Mouse (Mus musculus) activated CD4-positive, CD25-positive, alpha-beta regulatory T cell, adult 9 weeks (primary cell): Measurements from ENCODE around the gene Klrc3. TPM values are rescaled to one million over a fixed set of nuclear protein-coding genes. Genes with fewer than 3 reads are reported as not detected.

ENCODE experiments used
- polyA plus RNA-seq: library from polyadenylated mRNA; unstranded; fragments of 100-300 nt; shearing (Covaris generic); gene quantifications from one replicate; pipeline ENCODE4 v1.2.1, GENCODE M21; 2017

The Klrc3 gene
- not detected for polyA plus RNA-seq

GRCm38 (mm10) chr6:129643237-129643636 is at the start of gene Klrc3:
Gene Klrc3, minus strand, starts transcription at chr6:129643337.

GRCm38 (mm10) chr6:129678873-129679272 is 35.7 kb upstream of the Klrc3 start, which contains the start of gene Klrc1:
Gene Klrc1, minus strand, starts transcription at chr6:129678973.

GRCm38 (mm10) chr6:129660589-129660988 is 17.5 kb upstream of the Klrc3 start, which contains the start of gene Klrc2:
Gene Klrc2, minus strand, starts transcription at chr6:129660689.

GRCm38 (mm10) chr6:129623735-129624134 is 19.4 kb downstream of the Klrc3 start, which contains the start of gene Klrk1:
Gene Klrk1, minus strand, starts transcription at chr6:129623864.

GRCm38 (mm10) chr6:129591508-129591907 is 51.6 kb downstream of the Klrc3 start, which contains the start of gene Klrd1:
Gene Klrd1, plus strand, starts transcription at chr6:129591782.

Other genes starting within 250 kb of the Klrc3 start
- gene Clec1b, start 246.0 kb downstream of the Klrc3 start, polyA plus RNA-seq = 0.81 TPM
- not detected for gene Clec9a, start 234.5 kb downstream of the Klrc3 start, polyA plus RNA-seq
- not detected for gene Clec1a, start 191.3 kb downstream of the Klrc3 start, polyA plus RNA-seq
- gene Olr1, start 136.2 kb downstream of the Klrc3 start, polyA plus RNA-seq = not detected
- gene Tmem52b, start 130.8 kb downstream of the Klrc3 start, polyA plus RNA-seq = not detected
- gene Gabarapl1, start 110.2 kb downstream of the Klrc3 start, polyA plus RNA-seq = 29.6 TPM
- not detected for gene Klre1, start 65.4 kb downstream of the Klrc3 start, polyA plus RNA-seq
- 1.5 TPM for gene Klrd1, start 51.6 kb downstream of the Klrc3 start, polyA plus RNA-seq
- gene Klrk1, start 19.5 kb downstream of the Klrc3 start, polyA plus RNA-seq = 1.5 TPM
- 0.15 TPM for gene Klrc2, start 17.4 kb upstream of the Klrc3 start, polyA plus RNA-seq
- gene Klrc1, start 35.6 kb upstream of the Klrc3 start, polyA plus RNA-seq = 1.8 TPM
- gene Klri1, start 73.8 kb upstream of the Klrc3 start, polyA plus RNA-seq = not detected
- gene Klri2, start 97.1 kb upstream of the Klrc3 start, polyA plus RNA-seq = not detected
- not detected for gene Gm156, start 140.9 kb upstream of the Klrc3 start, polyA plus RNA-seq
- not detected for gene Gm17631, start 219.3 kb upstream of the Klrc3 start, polyA plus RNA-seq
- gene Klra17, start 233.3 kb upstream of the Klrc3 start, polyA plus RNA-seq = not detected